Mouse (Mus musculus) limb, embryonic 14.5 days (tissue): Measurements from ENCODE around the gene Srpx2. TPM values are rescaled to one million over a fixed set of nuclear protein-coding genes. Genes with fewer than 3 reads are reported as not detected.

Experiments used
- ATAC-seq: fragments of 200-750 bp; cut with Nextera tagmentation; 2 replicates; pipeline ENCODE4 v1.8.0; 2017; ENCODE audit warnings: low read depth, moderate number of reproducible peaks, moderate TSS enrichment; ENCODE audit not compliant: low FRiP score
- DNase-seq: peaks from one replicate; pipeline ENCODE4 v3.0.0-alpha.2; 2015; ENCODE audit warnings: low spot score
- H3K27ac ChIP-seq: fragments of 300-500 bp; sonication (generic); replicated peaks from 2 replicates; pipeline ENCODE4 v1.5.1; 2014; ENCODE audit warnings: low read depth, mild to moderate bottlenecking, low read length, moderate library complexity, mixed read lengths
- H3K27me3 ChIP-seq: fragments of 300-500 bp; sonication (generic); 2 replicates; pipeline ENCODE4 v1.6.1; 2014; ENCODE audit warnings: low read length, mixed read lengths; ENCODE audit not compliant: control insufficient read depth, insufficient read depth
- H3K36me3 ChIP-seq: fragments of 300-500 bp; sonication (generic); 2 replicates; pipeline ENCODE4 v1.6.1; 2014; ENCODE audit warnings: mild to moderate bottlenecking, low read length, moderate library complexity, mixed read lengths; ENCODE audit not compliant: control insufficient read depth, insufficient read depth
- H3K4me1 ChIP-seq: fragments of 300-500 bp; sonication (generic); 2 replicates; pipeline ENCODE4 v1.6.1; 2014; ENCODE audit warnings: antibody characterized with exemption, low read length, mixed read lengths; ENCODE audit not compliant: control insufficient read depth, insufficient read depth
- H3K4me2 ChIP-seq: fragments of 300-500 bp; sonication (generic); replicated peaks from 2 replicates; pipeline ENCODE4 v1.6.1; 2014; ENCODE audit warnings: low read depth, mild to moderate bottlenecking, low read length, moderate library complexity; ENCODE audit not compliant: severe bottlenecking
- H3K4me3 ChIP-seq: fragments of 300-500 bp; sonication (generic); replicated peaks from 2 replicates; pipeline ENCODE4 v1.5.1; 2014; ENCODE audit warnings: low read length
- H3K9ac ChIP-seq: fragments of 300-500 bp; sonication (generic); 2 replicates; pipeline ENCODE4 v1.6.1; 2014; ENCODE audit warnings: mild to moderate bottlenecking, low read depth, low read length, moderate library complexity; ENCODE audit not compliant: severe bottlenecking
- H3K9me3 ChIP-seq: fragments of 300-500 bp; sonication (generic); 2 replicates; pipeline ENCODE4 v1.6.1; 2016; ENCODE audit warnings: low read length; ENCODE audit not compliant: control insufficient read depth
- POLR2A ChIP-seq: fragments of 200-500 bp; IDR thresholded peaks from 2 replicates; pipeline ENCODE4 v1.8.0; 2012; ENCODE audit warnings: inconsistent platforms, mild to moderate bottlenecking, moderate library complexity, borderline replicate concordance; ENCODE audit not compliant: insufficient read depth, insufficient read length; ENCODE audit errors: extremely low read depth
- WGBS: fragments of 180-500 bp; shearing (Covaris S2); extraction: QIAGEN DNeasy Blood & Tissue Kit; methylation state at CpG from one replicate; pipeline ENCODE4 v1.1.7; 2014; 5-methylcytosine and 5-hydroxymethylcytosine counted together
- polyA plus RNA-seq, 2 experiments: library from polyadenylated mRNA; depleted of rRNA in 1 of 2; stranded (reverse) in 1 of 2; unstranded in 1 of 2; fragments of >200 nt; fragmentation: Nextera tagmentation in 1 of 2; extraction: Ambion mirVana in 1 of 2; gene quantifications; 2 replicates each; pipeline versions ENCODE4 v1.2.1 to v1.2.3; 2012 to 2014

The Srpx2 gene
- polyA plus RNA-seq, 2 experiments, result 7.9 to 8.9 TPM

DNA sequence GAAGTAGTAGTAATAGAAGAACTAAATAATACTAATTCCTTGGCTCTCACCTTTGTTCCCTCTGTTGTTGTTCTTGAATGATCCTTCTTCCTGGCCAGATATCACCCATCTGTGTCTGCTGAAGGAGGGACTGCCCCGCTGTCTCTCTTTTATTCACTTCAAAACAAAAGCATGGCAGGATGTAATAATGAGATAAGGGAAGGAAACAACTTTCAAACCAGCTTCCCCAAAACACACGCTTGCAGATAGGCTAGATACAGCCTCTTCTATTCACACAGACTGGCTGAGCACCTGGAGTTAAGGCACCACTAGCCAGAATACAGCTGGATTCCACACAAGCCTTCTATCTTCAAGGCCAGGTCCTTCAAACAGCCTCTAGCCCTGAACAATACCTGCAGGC lies 52.4 kb downstream of the Srpx2 start:
- 72% methylated on average over 2 of the region's 2 CpGs for whole genome bisulfite sequencing
- DNase-seq, result no peak
- Histone ChIP-seq H3K36me3 (no peaks in the 10 kb centered on the region), H3K27me3 (no peaks in the 10 kb centered on the region), H3K4me1 (no peaks in the 10 kb centered on the region), H3K9ac (no peak overlapping the region), H3K4me3 (no peak overlapping the region), H3K27ac (no peak overlapping the region), H3K4me2 (no peak overlapping the region), H3K9me3 (no peaks in the 10 kb centered on the region)
- TF ChIP-seq POLR2A, result no peak
- no peak for ATAC-seq

DNA sequence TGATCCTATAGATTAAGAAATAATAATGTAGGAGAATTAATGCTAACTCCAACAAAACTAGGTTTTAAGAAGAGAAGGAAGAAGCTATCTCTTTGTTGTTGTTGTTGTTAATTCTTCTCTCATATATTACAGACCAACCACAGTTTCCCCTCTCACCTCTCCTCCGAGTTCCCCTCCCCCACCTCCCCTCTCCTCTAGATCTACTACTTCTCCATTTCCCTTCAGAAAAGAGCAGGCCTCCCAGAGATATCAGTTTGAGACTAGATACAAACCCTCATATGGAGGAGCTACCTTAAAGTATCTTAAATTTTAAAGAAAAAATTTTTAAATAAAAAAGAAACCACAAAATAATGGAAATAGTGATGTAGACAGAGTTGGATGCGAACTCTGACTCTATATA lies 56.4 kb downstream of the Srpx2 start:
- H3K36me3 ChIP-seq, result no peaks in the 10 kb centered on the region
- no peaks in the 10 kb centered on the region for H3K27me3 ChIP-seq
- no peak for DNase-seq
- no peak overlapping the region for H3K27ac ChIP-seq
- H3K4me1 ChIP-seq, result no peaks in the 10 kb centered on the region
- H3K4me3 ChIP-seq, result no peak overlapping the region
- TF ChIP-seq POLR2A, result no peak
- no peaks in the 10 kb centered on the region for H3K9me3 ChIP-seq
- ATAC-seq, result no peak
- no peak overlapping the region for H3K9ac ChIP-seq
- no peak overlapping the region for H3K4me2 ChIP-seq
- 67% methylated on average over 2 of the region's 2 CpGs for WGBS

DNA sequence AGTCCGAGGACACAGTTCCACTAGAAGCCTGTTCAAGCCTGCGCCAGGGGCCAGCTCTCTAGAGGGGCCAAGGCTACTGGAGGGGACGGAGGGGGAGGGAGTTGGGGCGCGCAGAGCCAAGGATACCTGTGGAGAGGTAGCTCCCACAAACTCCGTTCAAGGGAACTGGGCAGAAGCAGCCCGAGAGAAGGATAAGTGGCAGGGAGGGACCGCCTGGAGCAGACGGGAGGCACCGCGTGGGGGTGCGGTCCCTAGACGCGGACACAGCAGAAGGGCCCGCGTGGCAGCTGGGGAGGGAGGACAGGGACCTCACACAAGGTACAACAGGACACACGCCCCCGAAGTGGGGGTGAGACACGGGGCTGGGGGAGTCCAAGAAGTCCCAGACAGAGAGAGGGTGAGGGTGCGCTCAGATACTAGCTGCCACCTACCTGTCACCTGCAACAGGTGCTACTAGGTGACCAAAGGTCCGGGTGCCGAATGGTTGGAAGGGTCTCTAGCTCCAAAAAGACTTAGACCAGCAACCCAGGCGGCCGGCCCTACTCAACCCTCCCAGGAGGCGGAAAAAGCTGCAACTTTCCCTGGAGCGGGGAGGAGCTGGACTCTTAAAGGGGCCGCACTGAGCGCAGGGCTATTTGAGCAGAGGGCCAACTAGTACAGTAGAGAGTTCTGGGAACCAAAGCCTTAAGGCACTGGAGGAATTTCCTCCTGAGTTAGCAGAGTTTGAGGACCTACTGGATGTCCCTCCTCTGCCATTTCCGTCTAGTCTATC lies 73.2 kb downstream of the Srpx2 start, which contains the start of gene Sytl4:
Gene Sytl4, minus strand, starts transcription at position 582 of the 772 bp plus-strand sequence.
- Histone ChIP-seq H3K9me3 (no peaks in the 10 kb centered on the region), H3K4me2 (peak within 1 kb of the TSS; percentile 58), H3K9ac (peak within 1 kb of the TSS; percentile 45), H3K27ac (no peak within 1 kb of the TSS), H3K4me3 (peak within 1 kb of the TSS; percentile 42), H3K4me1 (no peaks in the 10 kb centered on the region), H3K36me3 (no peaks in the 10 kb centered on the region), H3K27me3 (0 out of 2 replicates have a peak, but pooled peaks cover 3% of the 10 kb centered on the region)
- no peak for TF ChIP-seq POLR2A
- 21% methylated on average over 21 of the region's 29 CpGs for WGBS
- no peak; the same call in 1 of the 2 replicates for ATAC-seq
- no peak for DNase-seq

Other genes with a start within 250 kb of the Srpx2 start
- gene Pcdh19, start 219.4 kb upstream of the Srpx2 start, polyA plus RNA-seq (2012; rRNA removed), result 5.0 and 5.7 TPM in 2 replicates
- gene Pcdh19, start 219.4 kb upstream of the Srpx2 start, polyA plus RNA-seq (2014; fragmentation: Nextera tagmentation; extraction: Ambion mirVana), result 7.6 and 10.7 TPM in 2 replicates
- gene Tnmd, start 57.4 kb upstream of the Srpx2 start, polyA plus RNA-seq (2012; rRNA removed), result 73.5 and 98.4 TPM in 2 replicates
- 163 and 176 TPM in 2 replicates for gene Tnmd, start 57.4 kb upstream of the Srpx2 start, polyA plus RNA-seq (2014; fragmentation: Nextera tagmentation; extraction: Ambion mirVana)
- gene Tspan6, start 10.0 kb upstream of the Srpx2 start, polyA plus RNA-seq (2012; rRNA removed), result 80.3 and 84.1 TPM in 2 replicates
- gene Tspan6, start 10.0 kb upstream of the Srpx2 start, polyA plus RNA-seq (2014; fragmentation: Nextera tagmentation; extraction: Ambion mirVana), result 169 and 175 TPM in 2 replicates
- 3.0 and 3.1 TPM in 2 replicates for gene Sytl4, start 73.4 kb downstream of the Srpx2 start, polyA plus RNA-seq (2012; rRNA removed)
- 2.7 and 3.0 TPM in 2 replicates for gene Sytl4, start 73.4 kb downstream of the Srpx2 start, polyA plus RNA-seq (2014; fragmentation: Nextera tagmentation; extraction: Ambion mirVana)
- gene Cstf2, start 150.8 kb downstream of the Srpx2 start, polyA plus RNA-seq (2012; rRNA removed), result 30.6 and 31.4 TPM in 2 replicates
- gene Cstf2, start 150.8 kb downstream of the Srpx2 start, polyA plus RNA-seq (2014; fragmentation: Nextera tagmentation; extraction: Ambion mirVana), result 38.4 and 46.4 TPM in 2 replicates